Mouse (Mus musculus) midbrain, embryonic 13.5 days (tissue): ENCODE measurements around the gene Plxnb2. TPM values are rescaled to one million over a fixed set of nuclear protein-coding genes. Genes with fewer than 3 reads are reported as not detected.
A peak's percentile ranks its signal among the peaks of the same experiment; 100 is the strongest.

Source experiments
- ATAC-seq: fragments of 200-750 bp; cut with Nextera tagmentation; 2 replicates; pipeline ENCODE4 v1.8.0; 2017; ENCODE audit warnings: mild to moderate bottlenecking, moderate TSS enrichment, moderate library complexity
- H3K27ac ChIP-seq: fragments of 300-500 bp; sonication (generic); 2 replicates; pipeline ENCODE4 v1.5.1; 2015; ENCODE audit warnings: inconsistent platforms, mild to moderate bottlenecking, moderate library complexity
- H3K27me3 ChIP-seq: fragments of 300-500 bp; sonication (generic); 2 replicates; pipeline ENCODE4 v1.6.1; 2015; ENCODE audit warnings: mild to moderate bottlenecking, inconsistent platforms
- H3K36me3 ChIP-seq: fragments of 300-500 bp; sonication (generic); 2 replicates; pipeline ENCODE4 v1.6.1; 2015; ENCODE audit warnings: mild to moderate bottlenecking, inconsistent platforms
- H3K4me1 ChIP-seq: fragments of 300-500 bp; sonication (generic); replicated peaks from 2 replicates; pipeline ENCODE4 v1.6.1; 2015; ENCODE audit warnings: inconsistent platforms
- H3K4me2 ChIP-seq: fragments of 300-500 bp; sonication (generic); replicated peaks from 2 replicates; pipeline ENCODE4 v1.6.1; 2015; ENCODE audit warnings: moderate library complexity, mild to moderate bottlenecking, inconsistent platforms
- H3K4me3 ChIP-seq: fragments of 300-500 bp; sonication (generic); replicated peaks from 2 replicates; pipeline ENCODE4 v1.5.1; 2015; ENCODE audit warnings: mild to moderate bottlenecking, inconsistent platforms
- H3K9ac ChIP-seq: fragments of 300-500 bp; sonication (generic); replicated peaks from 2 replicates; pipeline ENCODE4 v1.6.1; 2015; ENCODE audit warnings: mild to moderate bottlenecking, inconsistent platforms
- H3K9me3 ChIP-seq: fragments of 300-500 bp; sonication (generic); 2 replicates; pipeline ENCODE4 v1.6.1; 2016; ENCODE audit warnings: mild to moderate bottlenecking, inconsistent platforms
- WGBS: fragments of 180-500 bp; shearing (Covaris S2); methylation state at CpG from one replicate; pipeline ENCODE4 v1.1.7; 2015; 5-methylcytosine and 5-hydroxymethylcytosine counted together
- polyA plus RNA-seq: library from polyadenylated mRNA; unstranded; fragments of >200 nt; fragmentation: Nextera tagmentation; extraction: Ambion mirVana; gene quantifications from 2 replicates; pipeline ENCODE4 v1.2.1, GENCODE M21; 2015

Gene Plxnb2
- polyA plus RNA-seq, 1 experiment from 2014 or later: 115 TPM

GRCm38 (mm10) chr15:89178260-89178860 lies 2.2 kb downstream of the Plxnb2 start:
- peak overlapping the region; percentile 96; the same call in 1 of the 2 replicates for H3K27ac ChIP-seq
- peak overlapping the region; percentile 98 for H3K9ac ChIP-seq
- no peaks in the 10 kb centered on the region for H3K27me3 ChIP-seq
- H3K4me3 ChIP-seq: peak overlapping the region; percentile 87
- no peak for ATAC-seq
- H3K4me2 ChIP-seq: peak overlapping the region; percentile 82
- peaks cover 91% of the 10 kb centered on the region for H3K4me1 ChIP-seq
- whole genome bisulfite sequencing: 61% methylated on average over 7 of the region's 7 CpGs
- H3K9me3 ChIP-seq: no peaks in the 10 kb centered on the region
- H3K36me3 ChIP-seq: no peaks in the 10 kb centered on the region

GRCm38 (mm10) chr15:89177576-89178259 lies 2.9 kb downstream of the Plxnb2 start:
- Histone ChIP-seq H3K9ac (peak overlapping the region; percentile 49; the same call in 1 of the 2 replicates), H3K9me3 (no peaks in the 10 kb centered on the region), H3K4me3 (peak overlapping the region; percentile 87; the same call in 1 of the 2 replicates), H3K36me3 (no peaks in the 10 kb centered on the region), H3K4me1 (peaks cover 92% of the 10 kb centered on the region), H3K4me2 (peak overlapping the region; percentile 82), H3K27ac (peak overlapping the region; percentile 62), H3K27me3 (no peaks in the 10 kb centered on the region)
- no peak for ATAC-seq
- 82% methylated on average over 4 of the region's 4 CpGs for WGBS

GRCm38 (mm10) chr15:89177121-89177520 lies 3.5 kb downstream of the Plxnb2 start:
- Histone ChIP-seq H3K27ac (peak overlapping the region; percentile 62), H3K4me1 (peaks cover 92% of the 10 kb centered on the region), H3K4me2 (peak overlapping the region; percentile 82), H3K4me3 (0 out of 2 replicates have a peak overlapping the region, but pooled peaks have one; percentile 6), H3K9me3 (no peaks in the 10 kb centered on the region), H3K27me3 (no peaks in the 10 kb centered on the region), H3K9ac (peak overlapping the region; percentile 49; the same call in 1 of the 2 replicates), H3K36me3 (no peaks in the 10 kb centered on the region)
- no peak for ATAC-seq
- WGBS: 16% methylated on average over 5 of the region's 5 CpGs

- WGBS: 75% methylated on average over 13 of the region's 13 CpGs
- Histone ChIP-seq H3K9me3 (no peaks in the 10 kb centered on the region), H3K27ac (no peak overlapping the region), H3K4me2 (0 out of 2 replicates have a peak overlapping the region, but pooled peaks have one; percentile 98), H3K27me3 (no peaks in the 10 kb centered on the region), H3K4me3 (no peak overlapping the region), H3K9ac (0 out of 2 replicates have a peak overlapping the region, but pooled peaks have one; percentile 36), H3K4me1 (peaks cover 91% of the 10 kb centered on the region), H3K36me3 (0 out of 2 replicates have a peak, but pooled peaks cover under 1% of the 10 kb centered on the region)
- ATAC-seq: no peak
Measured at GRCm38 (mm10) chr15:89175411-89176155, 5.0 kb downstream of the Plxnb2 start.

GRCm38 (mm10) chr15:89174889-89175339 lies 5.7 kb downstream of the Plxnb2 start:
- Histone ChIP-seq H3K9me3 (no peaks in the 10 kb centered on the region), H3K36me3 (peaks cover 7% of the 10 kb centered on the region), H3K9ac (0 out of 2 replicates have a peak overlapping the region, but pooled peaks have one; percentile 36), H3K4me3 (no peak overlapping the region), H3K27ac (0 out of 2 replicates have a peak overlapping the region, but pooled peaks have one; percentile 25), H3K4me1 (peaks cover 96% of the 10 kb centered on the region), H3K27me3 (no peaks in the 10 kb centered on the region), H3K4me2 (peak overlapping the region; percentile 98; the same call in 1 of the 2 replicates)
- no peak for ATAC-seq
- WGBS: 64% methylated on average over 11 of the region's 11 CpGs

- H3K4me3 ChIP-seq: peak overlapping the region; percentile 58
- no peaks in the 10 kb centered on the region for H3K9me3 ChIP-seq
- 1% methylated on average over 15 of the region's 15 CpGs for WGBS
- H3K4me1 ChIP-seq: peaks cover 96% of the 10 kb centered on the region
- peak overlapping the region; percentile 82 for H3K9ac ChIP-seq
- no peaks in the 10 kb centered on the region for H3K27me3 ChIP-seq
- H3K27ac ChIP-seq: peak overlapping the region; percentile 85; the same call in 1 of the 2 replicates
- H3K4me2 ChIP-seq: peak overlapping the region; percentile 98
- ATAC-seq: peak; percentile 28
- peaks cover 17% of the 10 kb centered on the region for H3K36me3 ChIP-seq
Measured at GRCm38 (mm10) chr15:89173906-89174214, 6.7 kb downstream of the Plxnb2 start.

GRCm38 (mm10) chr15:89173024-89173905 lies 7.3 kb downstream of the Plxnb2 start:
- H3K9me3 ChIP-seq: no peaks in the 10 kb centered on the region
- no peaks in the 10 kb centered on the region for H3K27me3 ChIP-seq
- ATAC-seq: peak; percentile 63
- peaks cover 23% of the 10 kb centered on the region for H3K36me3 ChIP-seq
- peak overlapping the region; percentile 85 for H3K27ac ChIP-seq
- peaks cover 92% of the 10 kb centered on the region for H3K4me1 ChIP-seq
- H3K4me3 ChIP-seq: peak overlapping the region; percentile 58
- WGBS: under 1% methylated on average over 62 of the region's 65 CpGs
- peak overlapping the region; percentile 82 for H3K9ac ChIP-seq
- H3K4me2 ChIP-seq: peak overlapping the region; percentile 98

GRCm38 (mm10) chr15:89172276-89172935 lies 8.2 kb downstream of the Plxnb2 start:
- peak overlapping the region; percentile 98 for H3K4me2 ChIP-seq
- peaks cover 84% of the 10 kb centered on the region for H3K4me1 ChIP-seq
- peak overlapping the region; percentile 85 for H3K27ac ChIP-seq
- WGBS: 31% methylated on average over 17 of the region's 17 CpGs
- H3K9me3 ChIP-seq: no peaks in the 10 kb centered on the region
- peak overlapping the region; percentile 58 for H3K4me3 ChIP-seq
- ATAC-seq: no peak
- H3K27me3 ChIP-seq: no peaks in the 10 kb centered on the region
- peaks cover 32% of the 10 kb centered on the region for H3K36me3 ChIP-seq
- H3K9ac ChIP-seq: peak overlapping the region; percentile 82

GRCm38 (mm10) chr15:89171526-89172051 lies 9.0 kb downstream of the Plxnb2 start:
- H3K9ac ChIP-seq: peak overlapping the region; percentile 82; the same call in 1 of the 2 replicates

GRCm38 (mm10) chr15:89170102-89170501 lies 10.5 kb downstream of the Plxnb2 start:
- peaks cover 61% of the 10 kb centered on the region for H3K4me1 ChIP-seq
- no peaks in the 10 kb centered on the region for H3K27me3 ChIP-seq
- H3K27ac ChIP-seq: no peak overlapping the region; the same call in 1 of the 2 replicates
- H3K9me3 ChIP-seq: no peaks in the 10 kb centered on the region
- ATAC-seq: no peak
- whole genome bisulfite sequencing: 78% methylated on average over 3 of the region's 3 CpGs
- H3K4me3 ChIP-seq: no peak overlapping the region
- peaks cover 55% of the 10 kb centered on the region for H3K36me3 ChIP-seq
- no peak overlapping the region; the same call in 1 of the 2 replicates for H3K9ac ChIP-seq
- no peak overlapping the region for H3K4me2 ChIP-seq

More at GRCm38 (mm10) chr15:89171526-89172051, 9.0 kb downstream of the Plxnb2 start:
- H3K27me3 ChIP-seq: no peaks in the 10 kb centered on the region
- peaks cover 75% of the 10 kb centered on the region for H3K4me1 ChIP-seq
- H3K27ac ChIP-seq: no peak overlapping the region; the same call in 1 of the 2 replicates
- whole genome bisulfite sequencing: 88% methylated on average over 5 of the region's 5 CpGs
- no peak overlapping the region for H3K4me3 ChIP-seq
- H3K9me3 ChIP-seq: no peaks in the 10 kb centered on the region
- peaks cover 40% of the 10 kb centered on the region for H3K36me3 ChIP-seq
- ATAC-seq: no peak
- peak overlapping the region; percentile 98; the same call in 1 of the 2 replicates for H3K4me2 ChIP-seq
